10 mouse cellular contexts compared by ENCODE assay signal in genomic region chr8:106687479-106687878, GRCm38 (mm10). TPM values are rescaled to one million over a fixed set of nuclear protein-coding genes. Genes with fewer than 3 reads are reported as not detected.
DNase-seq lines count a peak whose midpoint lies in the region; ATAC-seq and TF ChIP-seq lines count a peak whose summit lies in the region.
"Had no signal": no experiment of that assay in that cellular context is flagged by ENCODE, and none has a peak within 500 bp of the region (broad histone marks: within the 10 kb centered on the region; RNA-seq: fewer than 3 reads in every experiment).

No protein-coding gene starts in this region.

- WGBS in heart, postnatal 0 days = 2% methylated on average over 4 of the region's 4 CpGs
- 7% methylated on average over 4 of the region's 4 CpGs for WGBS in thymus, adult 2 months

- TF ChIP-seq POLR2A in thymus, adult 2 months (IDR thresholded peaks at IDR 0.05; ENCODE audit: control insufficient read depth, extremely low read depth, insufficient read depth, low read length, poor library complexity) = no peak

- peaks cover 16% of the 10 kb centered on the region for H3K36me3 ChIP-seq in heart, postnatal 0 days (replicated peaks; ENCODE audit: control insufficient read depth, insufficient read depth, low read length)
- no peaks in the 10 kb centered on the region for H3K36me3 ChIP-seq in thymus, adult 2 months (ENCODE audit: control insufficient read depth, insufficient read depth, low read length)

- H3K4me2 ChIP-seq in heart, postnatal 0 days (ENCODE audit: low read depth, low read length) = no peak overlapping the region
- H3K4me2 ChIP-seq: embryonic facial prominence, embryonic 13.5 days; liver, embryonic 15.5 days had no signal

- no peaks in the 10 kb centered on the region for H3K4me1 ChIP-seq in heart, postnatal 0 days (ENCODE audit: control insufficient read depth, insufficient read depth)
- H3K4me1 ChIP-seq in thymus, adult 2 months (replicated peaks; ENCODE audit: control insufficient read depth, insufficient read depth, low read length) = peaks cover 5% of the 10 kb centered on the region

- TF ChIP-seq CTCF in heart, postnatal 0 days (IDR thresholded peaks at IDR 0.05; ENCODE audit: low read depth) = peak; percentile 74
- no peak for TF ChIP-seq CTCF in thymus, adult 2 months (IDR thresholded peaks at IDR 0.05; ENCODE audit: borderline replicate concordance, control insufficient read depth, extremely low read depth, insufficient read depth, low read length, poor library complexity)

- H3K9me3 ChIP-seq in heart, postnatal 0 days (replicated peaks; ENCODE audit: control insufficient read depth, low read length) = no peaks in the 10 kb centered on the region
- H3K9me3 ChIP-seq: embryonic facial prominence, embryonic 13.5 days; liver, embryonic 15.5 days had no signal

- no peak for TF ChIP-seq EP300 in heart, postnatal 0 days (IDR thresholded peaks at IDR 0.05; ENCODE audit: low read depth)

- H3K9ac ChIP-seq in heart, postnatal 0 days (replicated peaks; ENCODE audit: low read depth, low read length) = no peak overlapping the region
- H3K9ac ChIP-seq: embryonic facial prominence, embryonic 13.5 days; liver, embryonic 15.5 days had no signal

- DNase-seq in heart, postnatal 0 days (ENCODE audit: low spot score) = peak; percentile 78
- no peak for DNase-seq in heart, postnatal 4 days
- peak; percentile 65 for DNase-seq in thymus, postnatal 0 days (ENCODE audit: low spot score)
- DNase-seq in thymus, adult 2 months = no peak
- peak; percentile 84 for DNase-seq in embryo, embryonic 10 days (ENCODE audit: low spot score)
- peak; percentile 43 for DNase-seq in retina, adult 2 months (ENCODE audit: low read depth, low spot score)
- DNase-seq in right cerebral cortex, adult 2 months (ENCODE audit: low spot score in 2 of 2) = no peak
- no peak for DNase-seq in testis, postnatal 14 days (ENCODE audit: low spot score)

- no peaks in the 10 kb centered on the region for H3K27me3 ChIP-seq in heart, postnatal 0 days (ENCODE audit: control insufficient read depth, insufficient read depth, low read length)
- H3K27me3 ChIP-seq in thymus, adult 2 months (ENCODE audit: control insufficient read depth, insufficient read depth, low read length) = no peaks in the 10 kb centered on the region
- H3K27me3 ChIP-seq: embryonic facial prominence, embryonic 13.5 days; liver, embryonic 15.5 days had no signal

- no peak overlapping the region for H3K27ac ChIP-seq in heart, postnatal 0 days (ENCODE audit: low read depth)
- H3K27ac ChIP-seq in thymus, adult 2 months (ENCODE audit: control insufficient read depth, insufficient read depth, low read length) = no peak overlapping the region
- H3K27ac ChIP-seq: embryonic facial prominence, embryonic 13.5 days; liver, embryonic 15.5 days had no signal

- no peak for ATAC-seq in heart, postnatal 0 days (ENCODE audit: insufficient read depth, low read depth)

- no peak overlapping the region for H3K4me3 ChIP-seq in heart, postnatal 0 days (ENCODE audit: low read depth, low read length)
- no peak overlapping the region for H3K4me3 ChIP-seq in thymus, adult 2 months (ENCODE audit: control insufficient read depth, insufficient read depth, low read length)
- H3K4me3 ChIP-seq: embryonic facial prominence, embryonic 13.5 days; liver, embryonic 15.5 days had no signal

RNA-seq across cellular contexts. Expression of gene Tango6, which starts 4.6 kb away (rescaled TPM):
- total RNA-seq in heart, postnatal 0 days (2014; rRNA removed; ENCODE audit: low replicate concordance) = 8.0 and 13.5 TPM in 2 replicates
- polyA plus RNA-seq in heart, postnatal 0 days (2015; fragmentation: Nextera tagmentation; extraction: Ambion mirVana) = 4.0 and 4.3 TPM in 2 replicates
- 10 to 100 TPM; 10.4 to 10.5 TPM for total RNA-seq in heart, postnatal 4 days (2021)
- polyA plus RNA-seq in thymus, postnatal 0 days (2015; fragmentation: Nextera tagmentation; extraction: Ambion mirVana) = 5.5 and 5.7 TPM in 2 replicates
- 6.4 and 6.9 TPM in 2 replicates for polyA plus RNA-seq in thymus, adult 2 months (2012; rRNA removed)

Comparison
In these comparisons a context has a peak if more than half of its experiments do, and no peak if none do; other contexts are left out.
1. DNase-seq: peak in heart, postnatal 0 days (single experiment), thymus, postnatal 0 days (single experiment), embryo, embryonic 10 days (single experiment) and retina, adult 2 months (single experiment); none in heart, postnatal 4 days (single experiment), thymus, adult 2 months (single experiment), right cerebral cortex, adult 2 months (0 of 2) and testis, postnatal 14 days (single experiment).